Mouse (Mus musculus) CH12.LX (cell line): ENCODE measurements around the gene Nmur1. TPM values are rescaled to one million over a fixed set of nuclear protein-coding genes. Genes with fewer than 3 reads are reported as not detected.
A peak's percentile ranks its signal among the peaks of the same experiment; 100 is the strongest.

Experiments used
- DNase-seq: peaks from one replicate; pipeline ENCODE4 v3.0.0-alpha.2; 2013; ENCODE audit errors: extremely low read depth
- H3K27ac ChIP-seq: 2 replicates; pipeline ENCODE4 v1.5.1; 2012; ENCODE audit warnings: low read depth, mild to moderate bottlenecking, control low read depth, moderate library complexity; ENCODE audit not compliant: insufficient read depth
- H3K27me3 ChIP-seq: replicated peaks from 2 replicates; pipeline ENCODE3; 2012; ENCODE audit warnings: inconsistent platforms
- H3K36me3 ChIP-seq, 2 experiments: replicated peaks in 1 of 2; 2 replicates each; pipeline versions ENCODE3 to v1.6.1; 2012; ENCODE audit warnings: inconsistent platforms in 1 of 2, low read length in 1 of 2, mild to moderate bottlenecking in 1 of 2, mixed read lengths in 1 of 2, moderate library complexity in 1 of 2; ENCODE audit not compliant: control insufficient read depth in 1 of 2, insufficient read depth in 1 of 2
- H3K4me1 ChIP-seq, 2 experiments: 2 replicates each; pipeline ENCODE4 v1.6.1; 2012; ENCODE audit warnings: inconsistent platforms in 1 of 2, moderate library complexity in 1 of 2; ENCODE audit not compliant: insufficient read depth in 2 of 2, control insufficient read depth in 1 of 2
- H3K4me2 ChIP-seq: 2 replicates; pipeline ENCODE4 v1.6.1; 2012; ENCODE audit warnings: low read depth, mild to moderate bottlenecking, control low read depth; ENCODE audit not compliant: poor library complexity, insufficient read depth, severe bottlenecking
- H3K4me3 ChIP-seq, 3 experiments: fragments of 150-350 bp in 1 of 3; sonication (generic) in 1 of 3; replicated peaks in 1 of 3; 2 replicates each; pipeline versions ENCODE3 to v1.5.1; 2011 to 2012; ENCODE audit warnings: low read depth in 2 of 3, low read length in 2 of 3, mild to moderate bottlenecking in 2 of 3, moderate library complexity in 2 of 3, control low read depth in 1 of 3, improper control_type of control experiment in 1 of 3, inconsistent platforms in 1 of 3, mixed read lengths in 1 of 3; ENCODE audit not compliant: poor library complexity in 1 of 3
- H3K79me2 ChIP-seq: replicated peaks from 2 replicates; pipeline ENCODE4 v1.6.1; 2012; ENCODE audit warnings: mild to moderate bottlenecking, moderate library complexity; ENCODE audit not compliant: control insufficient read depth, poor library complexity, insufficient read depth, severe bottlenecking; ENCODE audit errors: extremely low read depth
- H3K9ac ChIP-seq: 2 replicates; pipeline ENCODE4 v1.6.1; 2012; ENCODE audit warnings: low read depth, mild to moderate bottlenecking, control low read depth, moderate library complexity; ENCODE audit not compliant: insufficient read depth
- H3K9me3 ChIP-seq: replicated peaks from 2 replicates; pipeline ENCODE3; 2012; ENCODE audit warnings: low read length, inconsistent platforms, mixed read lengths
- BHLHE40 ChIP-seq: IDR thresholded peaks from 2 replicates; pipeline ENCODE4 v1.6.1; 2011; ENCODE audit warnings: mild to moderate bottlenecking, low read depth, low read length, improper control_type of control experiment
- CTCF ChIP-seq, 2 experiments: IDR thresholded peaks in 1 of 2; conservative IDR thresholded peaks in 1 of 2; 2 replicates each; pipeline ENCODE4 v1.5.1; 2011 to 2012; ENCODE audit warnings: low read depth in 2 of 2, low read length in 2 of 2, improper control_type of control experiment in 1 of 2, inconsistent platforms in 1 of 2, mild to moderate bottlenecking in 1 of 2, moderate library complexity in 1 of 2
- E2F4 ChIP-seq: IDR thresholded peaks from 2 replicates; pipeline ENCODE4 v1.6.1; 2011; ENCODE audit warnings: low read depth, low read length, improper control_type of control experiment; ENCODE audit not compliant: insufficient replicate concordance
- ELF1 ChIP-seq: IDR thresholded peaks from 2 replicates; pipeline ENCODE4 v1.6.1; 2014; ENCODE audit warnings: low read depth, mild to moderate bottlenecking, inconsistent platforms, low read length, improper control_type of control experiment
- IRF4 ChIP-seq: IDR thresholded peaks from 2 replicates; pipeline ENCODE4 v1.6.1; 2014; ENCODE audit warnings: low read depth, mild to moderate bottlenecking, inconsistent platforms, low read length, improper control_type of control experiment
- JUN ChIP-seq: IDR thresholded peaks from 2 replicates; pipeline ENCODE4 v1.6.1; 2011; ENCODE audit warnings: low read depth, mild to moderate bottlenecking, low read length, improper control_type of control experiment, moderate library complexity; ENCODE audit not compliant: insufficient read depth
- JUND ChIP-seq: conservative IDR thresholded peaks from 2 replicates; pipeline ENCODE4 v1.6.1; 2011; ENCODE audit warnings: low read depth, low read length, improper control_type of control experiment
- MAZ ChIP-seq: IDR thresholded peaks from 2 replicates; pipeline ENCODE4 v1.6.1; 2012; ENCODE audit warnings: low read depth, mild to moderate bottlenecking, inconsistent platforms, low read length, improper control_type of control experiment, moderate library complexity
- MEF2A ChIP-seq: IDR thresholded peaks from 2 replicates; pipeline ENCODE4 v1.6.1; 2014; ENCODE audit warnings: low read depth, mild to moderate bottlenecking, inconsistent platforms, low read length, improper control_type of control experiment, borderline replicate concordance
- MYC ChIP-seq: IDR thresholded peaks from 2 replicates; pipeline ENCODE4 v1.6.1; 2011; ENCODE audit warnings: low read depth, mild to moderate bottlenecking, improper control_type of control experiment, low read length
- NELFE ChIP-seq: IDR thresholded peaks from 2 replicates; pipeline ENCODE4 v1.6.1; 2011; ENCODE audit warnings: low read depth, low read length, improper control_type of control experiment
- NRF1 ChIP-seq: IDR thresholded peaks from 2 replicates; pipeline ENCODE4 v1.6.1; 2014; ENCODE audit warnings: low read depth, mild to moderate bottlenecking, inconsistent platforms, low read length, improper control_type of control experiment, moderate library complexity
- PAX5 ChIP-seq: IDR thresholded peaks from 2 replicates; pipeline ENCODE4 v1.6.1; 2012; ENCODE audit warnings: low read length, inconsistent platforms, mixed read lengths
- POLR2A ChIP-seq: IDR thresholded peaks from 2 replicates; pipeline ENCODE4 v1.6.1; 2011; ENCODE audit warnings: low read depth, mild to moderate bottlenecking, improper control_type of control experiment, low read length
- RAD21 ChIP-seq: IDR thresholded peaks from 2 replicates; pipeline ENCODE4 v1.6.1; 2011; ENCODE audit warnings: low read depth, mild to moderate bottlenecking, low read length, improper control_type of control experiment, moderate library complexity
- SMC3 ChIP-seq: IDR thresholded peaks from 2 replicates; pipeline ENCODE4 v1.6.1; 2011; ENCODE audit warnings: low read depth, low read length, improper control_type of control experiment
- TBP ChIP-seq: conservative IDR thresholded peaks from 2 replicates; pipeline ENCODE4 v1.6.1; 2011; ENCODE audit warnings: low read depth, low read length, improper control_type of control experiment
- TCF12 ChIP-seq: IDR thresholded peaks from 2 replicates; pipeline ENCODE4 v1.6.1; 2014; ENCODE audit warnings: low read depth, mild to moderate bottlenecking, inconsistent platforms, low read length, improper control_type of control experiment
- UBTF ChIP-seq: IDR thresholded peaks from 2 replicates; pipeline ENCODE4 v1.6.1; 2012; ENCODE audit warnings: low read depth, mild to moderate bottlenecking, inconsistent platforms, low read length, improper control_type of control experiment, moderate library complexity
- ZKSCAN1 ChIP-seq: IDR thresholded peaks from 2 replicates; pipeline ENCODE4 v1.6.1; 2012; ENCODE audit warnings: low read depth, inconsistent platforms, low read length, improper control_type of control experiment, borderline replicate concordance
- ZMIZ1 ChIP-seq: IDR thresholded peaks from 2 replicates; pipeline ENCODE4 v1.6.1; 2012; ENCODE audit warnings: low read depth, mild to moderate bottlenecking, inconsistent platforms, low read length, improper control_type of control experiment
- ZNF384 ChIP-seq: IDR thresholded peaks from 2 replicates; pipeline ENCODE4 v1.6.1; 2012; ENCODE audit warnings: low read depth, low read length, improper control_type of control experiment, inconsistent platforms
- dilution Hi-C: fragments of 300-500 bp; cut with MboI; formaldehyde crosslinking; loops from 2 replicates; pipeline ENCODE4 v1.14.3; 2020; ENCODE audit warnings: low sequenced_read_pairs; ENCODE audit not compliant: extremely low pct_unique_long_range_greater_than_20kb, extremely low pct_ligation_motif_present
- in situ Hi-C: fragments of 300-500 bp; cut with MboI; formaldehyde crosslinking; loops from 3 replicates; pipeline ENCODE4 v1.14.3; 2019; ENCODE audit warnings: low sequenced_read_pairs, low pct_ligation_motif_present, low pct_unique_long_range_greater_than_20kb, mixed read lengths
- polyA plus RNA-seq: library from polyadenylated mRNA; unstranded; fragments of >175 nt; gene quantifications from 2 replicates; pipeline ENCODE4 v1.2.1, GENCODE M21; 2012; ENCODE audit warnings: low read depth; ENCODE audit not compliant: insufficient read length
- total RNA-seq, 2 experiments: library from RNA; depleted of rRNA; stranded (reverse); fragments of 300-350 nt in 1 of 2; fragments of >200 nt in 1 of 2; gene quantifications; 2 replicates each; pipeline ENCODE4 v1.2.3; 2012 to 2014

The Nmur1 gene
- total and polyA plus RNA-seq, 3 experiments, result 0.16 TPM; not detected in 2

DNA sequence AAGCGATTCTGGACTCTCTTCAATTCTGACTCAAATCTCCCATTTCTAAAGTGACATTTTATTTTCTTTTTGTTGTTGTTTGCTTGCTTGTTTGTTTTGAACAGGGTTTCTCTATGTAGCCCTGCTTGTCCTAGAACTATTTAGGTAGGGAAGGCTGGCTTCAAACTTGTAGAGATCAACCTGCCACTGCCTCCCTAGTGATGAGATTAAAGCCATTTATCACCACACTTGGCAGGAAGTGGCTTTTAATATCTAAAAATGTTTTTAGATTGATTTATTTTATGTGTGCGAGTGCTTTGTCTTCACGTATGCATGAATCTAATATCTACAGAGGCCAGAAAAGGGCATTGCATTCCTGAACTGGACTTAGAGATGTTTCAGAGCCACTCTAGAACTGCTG lies 32.8 kb downstream of the Nmur1 start:
- DNase-seq, result no peak
- in situ Hi-C loops, result no loop called here
- TF ChIP-seq IRF4 (no peak), POLR2A (no peak), UBTF (no peak), NRF1 (no peak), NELFE (no peak), ZMIZ1 (no peak), MEF2A (no peak), MYC (no peak), ZNF384 (no peak), PAX5 (no peak)
- Histone ChIP-seq H3K36me3 (no peaks in the 10 kb centered on the region), H3K9ac (no peak overlapping the region), H3K4me1 (peaks cover 0 to 26% of the 10 kb centered on the region in 2 experiments; a peak in 2 of 4 replicates), H3K27ac (no peak overlapping the region), H3K27me3 (no peaks in the 10 kb centered on the region), H3K4me2 (no peak overlapping the region), H3K9me3 (no peaks in the 10 kb centered on the region), H3K4me3 (no peak overlapping the region), H3K79me2 (no peaks in the 10 kb centered on the region; the same call in 1 of the 2 replicates)
- dilution Hi-C loops, result no loop called here

DNA sequence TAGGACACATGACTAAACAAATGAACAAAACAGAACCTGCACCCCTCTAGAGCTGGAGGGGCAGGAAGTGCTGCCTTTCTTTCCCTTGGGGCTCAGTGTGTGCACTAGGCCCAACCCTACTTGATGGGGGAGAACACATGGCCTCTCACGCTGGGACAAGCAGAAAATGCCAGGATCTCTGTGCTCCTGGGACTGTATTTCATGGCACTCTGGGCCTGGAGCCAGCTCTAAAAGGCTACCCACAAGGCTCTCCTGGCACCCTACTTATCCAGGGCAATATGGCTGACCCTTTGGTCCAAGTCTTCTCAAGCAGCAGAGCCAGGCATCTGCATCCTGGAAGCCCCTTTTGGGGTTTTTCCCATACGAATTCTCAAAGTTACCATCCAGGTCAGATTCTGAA lies 34.6 kb downstream of the Nmur1 start:
- dilution Hi-C loops (no loop called here), in situ Hi-C loops (no loop called here)
- no peak overlapping the region for H3K27ac ChIP-seq
- TF ChIP-seq NRF1, result no peak
- TF ChIP-seq POLR2A, result no peak
- TF ChIP-seq ELF1, result no peak
- TF ChIP-seq BHLHE40, result no peak
- no peak for TF ChIP-seq JUN
- TF ChIP-seq RAD21, result no peak
- TF ChIP-seq ZNF384, result no peak
- H3K36me3 ChIP-seq, result no peaks in the 10 kb centered on the region
- DNase-seq, result no peak
- peaks cover 0 to 20% of the 10 kb centered on the region in 2 experiments; a peak in 2 of 4 replicates for H3K4me1 ChIP-seq
- no peak overlapping the region for H3K4me2 ChIP-seq
- H3K79me2 ChIP-seq, result no peaks in the 10 kb centered on the region; the same call in 1 of the 2 replicates
- no peaks in the 10 kb centered on the region for H3K27me3 ChIP-seq
- H3K9ac ChIP-seq, result no peak overlapping the region
- H3K4me3 ChIP-seq, result no peak overlapping the region
- no peaks in the 10 kb centered on the region for H3K9me3 ChIP-seq

DNA sequence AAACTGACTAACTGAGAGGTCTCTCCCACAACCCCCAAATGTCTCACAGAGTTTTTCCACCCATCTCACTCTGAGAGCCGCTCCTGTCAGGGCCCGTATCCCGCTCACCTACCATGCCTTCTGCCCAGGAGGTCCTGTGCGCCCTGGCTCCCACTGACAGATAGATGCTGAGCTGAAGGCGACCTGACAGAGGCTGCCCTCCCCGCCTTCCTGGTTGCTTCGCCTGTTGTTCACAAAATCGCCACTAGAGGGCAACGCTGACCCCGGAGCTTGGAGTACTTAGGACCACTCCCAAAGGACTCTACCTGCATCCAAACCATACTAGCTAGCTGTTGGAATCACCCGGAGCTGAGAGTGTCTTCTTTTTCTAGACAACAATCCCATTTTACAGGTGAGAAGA lies 36.8 kb downstream of the Nmur1 start:
- Histone ChIP-seq H3K27me3 (peaks cover 1% of the 10 kb centered on the region), H3K9ac (no peak overlapping the region), H3K9me3 (no peaks in the 10 kb centered on the region), H3K4me2 (peak overlapping the region; percentile 49), H3K79me2 (no peaks in the 10 kb centered on the region; the same call in 1 of the 2 replicates), H3K4me3 (no peak overlapping the region), H3K4me1 (peaks cover 0 to 14% of the 10 kb centered on the region in 2 experiments; a peak in 2 of 4 replicates), H3K36me3 (no peaks in the 10 kb centered on the region), H3K27ac (no peak overlapping the region)
- peak; percentile 64 for DNase-seq
- in situ Hi-C loops (no loop called here), dilution Hi-C loops (no loop called here)
- TF ChIP-seq RAD21 (peak; percentile 46), MAZ (0 out of 2 replicates have a peak, but pooled peaks have one; percentile 47), ZKSCAN1 (no peak), IRF4 (0 out of 2 replicates have a peak, but pooled peaks have one; percentile 16), ELF1 (peak; percentile 73), JUND (no peak), SMC3 (peak; percentile 61), TBP (0 out of 2 replicates have a peak, but pooled peaks have one; percentile 9), TCF12 (0 out of 2 replicates have a peak, but pooled peaks have one; percentile 20), CTCF (conservative IDR thresholded peaks at IDR 0.05 in 1 of 2, IDR thresholded peaks at IDR 0.05 in 1 of 2; ENCODE audit: low read depth in 2 of 2, low read length in 2 of 2) (peak; percentile 67 to 83), E2F4 (no peak)
